Mouse (Mus musculus) liver, embryonic 12.5 days (tissue): Measurements from ENCODE around the gene Syt7. TPM values are rescaled to one million over a fixed set of nuclear protein-coding genes. Genes with fewer than 3 reads are reported as not detected.

Source experiments
- ATAC-seq: fragments of 200-750 bp; cut with Nextera tagmentation; 2 replicates; pipeline ENCODE4 v1.8.0; 2017; ENCODE audit warnings: moderate number of reproducible peaks, mild to moderate bottlenecking, moderate library complexity
- H3K27ac ChIP-seq: fragments of 300-500 bp; sonication (generic); 2 replicates; pipeline ENCODE4 v1.5.1; 2016; ENCODE audit warnings: mild to moderate bottlenecking
- H3K27me3 ChIP-seq: fragments of 300-500 bp; sonication (generic); replicated peaks from 2 replicates; pipeline ENCODE4 v1.6.1; 2016; ENCODE audit warnings: mild to moderate bottlenecking, moderate library complexity
- H3K36me3 ChIP-seq: fragments of 300-500 bp; sonication (generic); 2 replicates; pipeline ENCODE4 v1.6.1; 2016; ENCODE audit warnings: mild to moderate bottlenecking, moderate library complexity
- H3K4me1 ChIP-seq: fragments of 300-500 bp; sonication (generic); 2 replicates; pipeline ENCODE4 v1.6.1; 2016
- H3K4me2 ChIP-seq: fragments of 300-500 bp; sonication (generic); 2 replicates; pipeline ENCODE4 v1.6.1; 2016; ENCODE audit warnings: mild to moderate bottlenecking, moderate library complexity
- H3K4me3 ChIP-seq: fragments of 300-500 bp; sonication (generic); 2 replicates; pipeline ENCODE4 v1.5.1; 2016; ENCODE audit warnings: mild to moderate bottlenecking, moderate library complexity
- H3K9ac ChIP-seq: fragments of 300-500 bp; sonication (generic); 2 replicates; pipeline ENCODE4 v1.6.1; 2016; ENCODE audit warnings: mild to moderate bottlenecking, moderate library complexity
- H3K9me3 ChIP-seq: fragments of 300-500 bp; sonication (generic); replicated peaks from 2 replicates; pipeline ENCODE4 v1.6.1; 2016; ENCODE audit warnings: mild to moderate bottlenecking, moderate library complexity
- WGBS: fragments of 180-500 bp; shearing (Covaris S2); methylation state at CpG from one replicate; pipeline ENCODE4 v1.1.7; 2016; ENCODE audit not compliant: insufficient replicate concordance; 5-methylcytosine and 5-hydroxymethylcytosine counted together
- polyA plus RNA-seq: library from polyadenylated mRNA; unstranded; fragments of >200 nt; fragmentation: Nextera tagmentation; extraction: Ambion mirVana; gene quantifications from 2 replicates; pipeline ENCODE4 v1.2.1, GENCODE M21; 2016

Gene Syt7
- polyA plus RNA-seq, 1 experiment from 2014 or later, result 0.91 TPM

GRCm38 (mm10) chr19:10390099-10390680 is 1.3 kb downstream of the Syt7 start:
- Histone ChIP-seq H3K4me1 (0 out of 2 replicates have a peak, but pooled peaks cover 16% of the 10 kb centered on the region), H3K27me3 (peaks cover 76% of the 10 kb centered on the region), H3K9me3 (no peaks in the 10 kb centered on the region), H3K4me2 (peak overlapping the region; percentile 79; the same call in 1 of the 2 replicates), H3K9ac (no peak overlapping the region), H3K4me3 (peak overlapping the region; percentile 60), H3K27ac (no peak overlapping the region), H3K36me3 (no peaks in the 10 kb centered on the region)
- 19% methylated on average over 11 of the region's 12 CpGs for WGBS
- ATAC-seq, result no peak

- 0 out of 2 replicates have a peak, but pooled peaks cover 16% of the 10 kb centered on the region for H3K4me1 ChIP-seq
- no peaks in the 10 kb centered on the region for H3K9me3 ChIP-seq
- H3K4me3 ChIP-seq, result no peak overlapping the region
- no peak overlapping the region for H3K9ac ChIP-seq
- H3K27ac ChIP-seq, result no peak overlapping the region
- no peak overlapping the region for H3K4me2 ChIP-seq
- peaks cover 69% of the 10 kb centered on the region for H3K27me3 ChIP-seq
- no peaks in the 10 kb centered on the region for H3K36me3 ChIP-seq
- no peak for ATAC-seq
- 67% methylated on average over 7 of the region's 7 CpGs for WGBS
These were observed 2.1 kb downstream of the Syt7 start for GRCm38 (mm10) chr19:10391028-10391427.

GRCm38 (mm10) chr19:10391995-10392394 is 3.1 kb downstream of the Syt7 start:
- no peaks in the 10 kb centered on the region for H3K36me3 ChIP-seq
- H3K4me1 ChIP-seq, result 0 out of 2 replicates have a peak, but pooled peaks cover 16% of the 10 kb centered on the region
- 35% methylated on average over 3 of the region's 3 CpGs for WGBS
- H3K4me2 ChIP-seq, result no peak overlapping the region
- no peak for ATAC-seq
- H3K27me3 ChIP-seq, result peaks cover 68% of the 10 kb centered on the region
- no peak overlapping the region for H3K4me3 ChIP-seq
- H3K9ac ChIP-seq, result no peak overlapping the region
- no peak overlapping the region for H3K27ac ChIP-seq
- no peaks in the 10 kb centered on the region for H3K9me3 ChIP-seq

GRCm38 (mm10) chr19:10393471-10393870 is 4.6 kb downstream of the Syt7 start:
- H3K4me1 ChIP-seq, result 0 out of 2 replicates have a peak, but pooled peaks cover 14% of the 10 kb centered on the region
- H3K4me2 ChIP-seq, result no peak overlapping the region
- no peaks in the 10 kb centered on the region for H3K36me3 ChIP-seq
- no peak overlapping the region for H3K27ac ChIP-seq
- H3K27me3 ChIP-seq, result peaks cover 65% of the 10 kb centered on the region
- no peak overlapping the region for H3K9ac ChIP-seq
- no peaks in the 10 kb centered on the region for H3K9me3 ChIP-seq
- ATAC-seq, result no peak
- H3K4me3 ChIP-seq, result no peak overlapping the region
- WGBS, result 78% methylated on average over 6 of the region's 6 CpGs

- no peak overlapping the region for H3K4me2 ChIP-seq
- 0 out of 2 replicates have a peak, but pooled peaks cover 9% of the 10 kb centered on the region for H3K4me1 ChIP-seq
- peaks cover 61% of the 10 kb centered on the region for H3K27me3 ChIP-seq
- no peaks in the 10 kb centered on the region for H3K9me3 ChIP-seq
- no peak overlapping the region for H3K4me3 ChIP-seq
- ATAC-seq, result no peak
- no peak overlapping the region for H3K9ac ChIP-seq
- no peak overlapping the region for H3K27ac ChIP-seq
- whole genome bisulfite sequencing, result 63% methylated on average over 15 of the region's 15 CpGs
- H3K36me3 ChIP-seq, result no peaks in the 10 kb centered on the region
These were observed 5.1 kb downstream of the Syt7 start for GRCm38 (mm10) chr19:10393874-10394500.

- no peak overlapping the region for H3K27ac ChIP-seq
- no peaks in the 10 kb centered on the region for H3K36me3 ChIP-seq
- no peaks in the 10 kb centered on the region for H3K9me3 ChIP-seq
- 37% methylated on average over 8 of the region's 8 CpGs for WGBS
- no peak overlapping the region for H3K4me2 ChIP-seq
- H3K4me3 ChIP-seq, result no peak overlapping the region
- H3K4me1 ChIP-seq, result no peaks in the 10 kb centered on the region
- no peak overlapping the region for H3K9ac ChIP-seq
- peaks cover 49% of the 10 kb centered on the region for H3K27me3 ChIP-seq
- no peak for ATAC-seq
These were observed 6.3 kb downstream of the Syt7 start for GRCm38 (mm10) chr19:10395174-10395573.

- H3K9ac ChIP-seq, result no peak overlapping the region
- H3K36me3 ChIP-seq, result no peaks in the 10 kb centered on the region
- no peaks in the 10 kb centered on the region for H3K4me1 ChIP-seq
- H3K9me3 ChIP-seq, result no peaks in the 10 kb centered on the region
- 54% methylated on average over 2 of the region's 2 CpGs for WGBS
- no peak for ATAC-seq
- H3K4me2 ChIP-seq, result no peak overlapping the region
- H3K27me3 ChIP-seq, result peaks cover 32% of the 10 kb centered on the region
- H3K27ac ChIP-seq, result no peak overlapping the region
- no peak overlapping the region for H3K4me3 ChIP-seq
These were observed 8.1 kb downstream of the Syt7 start for GRCm38 (mm10) chr19:10396962-10397361.

- Histone ChIP-seq H3K9ac (no peak overlapping the region), H3K4me1 (no peaks in the 10 kb centered on the region), H3K27ac (no peak overlapping the region), H3K9me3 (no peaks in the 10 kb centered on the region), H3K36me3 (no peaks in the 10 kb centered on the region), H3K4me2 (no peak overlapping the region), H3K27me3 (peaks cover 26% of the 10 kb centered on the region), H3K4me3 (no peak overlapping the region)
- 39% methylated on average over 8 of the region's 8 CpGs for WGBS
- no peak for ATAC-seq
These were observed 8.7 kb downstream of the Syt7 start for GRCm38 (mm10) chr19:10397479-10398153.

- no peak for ATAC-seq
- 43% methylated on average over 6 of the region's 6 CpGs for WGBS
- Histone ChIP-seq H3K27ac (no peak overlapping the region), H3K4me2 (no peak overlapping the region), H3K9ac (no peak overlapping the region), H3K4me3 (no peak overlapping the region), H3K4me1 (no peaks in the 10 kb centered on the region), H3K36me3 (no peaks in the 10 kb centered on the region), H3K9me3 (no peaks in the 10 kb centered on the region), H3K27me3 (peaks cover 23% of the 10 kb centered on the region)
These were observed 9.4 kb downstream of the Syt7 start for GRCm38 (mm10) chr19:10398296-10398695.

GRCm38 (mm10) chr19:10402771-10403494 is 14.0 kb downstream of the Syt7 start:
- no peaks in the 10 kb centered on the region for H3K9me3 ChIP-seq
- no peak for ATAC-seq
- no peaks in the 10 kb centered on the region for H3K36me3 ChIP-seq
- H3K9ac ChIP-seq, result no peak overlapping the region
- H3K4me3 ChIP-seq, result no peak overlapping the region
- H3K27me3 ChIP-seq, result peaks cover 25% of the 10 kb centered on the region
- 23% methylated on average over 16 of the region's 16 CpGs for WGBS
- H3K4me2 ChIP-seq, result no peak overlapping the region
- H3K27ac ChIP-seq, result no peak overlapping the region
- no peaks in the 10 kb centered on the region for H3K4me1 ChIP-seq

- no peaks in the 10 kb centered on the region for H3K36me3 ChIP-seq
- ATAC-seq, result no peak
- H3K9ac ChIP-seq, result no peak overlapping the region
- H3K4me3 ChIP-seq, result no peak overlapping the region
- no peak overlapping the region for H3K27ac ChIP-seq
- H3K27me3 ChIP-seq, result peaks cover 18% of the 10 kb centered on the region; the same call in 1 of the 2 replicates
- H3K4me1 ChIP-seq, result no peaks in the 10 kb centered on the region
- 65% methylated on average over 10 of the region's 10 CpGs for WGBS
- H3K4me2 ChIP-seq, result no peak overlapping the region
- H3K9me3 ChIP-seq, result no peaks in the 10 kb centered on the region
These were observed 14.9 kb downstream of the Syt7 start for GRCm38 (mm10) chr19:10403593-10404380.
